Mouse (Mus musculus) CH12.LX (cell line): ENCODE data around the gene Cfap54. TPM values are rescaled to one million over a fixed set of nuclear protein-coding genes. Genes with fewer than 3 reads are reported as not detected.

Experiments used
- DNase-seq: peaks from one replicate; pipeline ENCODE4 v3.0.0-alpha.2; 2013; ENCODE audit errors: extremely low read depth
- H3K27ac ChIP-seq: 2 replicates; pipeline ENCODE4 v1.5.1; 2012; ENCODE audit warnings: low read depth, mild to moderate bottlenecking, control low read depth, moderate library complexity; ENCODE audit not compliant: insufficient read depth
- H3K27me3 ChIP-seq: replicated peaks from 2 replicates; pipeline ENCODE3; 2012; ENCODE audit warnings: inconsistent platforms
- H3K36me3 ChIP-seq, 2 experiments: replicated peaks in 1 of 2; 2 replicates each; pipeline versions ENCODE3 to v1.6.1; 2012; ENCODE audit warnings: inconsistent platforms in 1 of 2, low read length in 1 of 2, mild to moderate bottlenecking in 1 of 2, mixed read lengths in 1 of 2, moderate library complexity in 1 of 2; ENCODE audit not compliant: control insufficient read depth in 1 of 2, insufficient read depth in 1 of 2
- H3K4me1 ChIP-seq, 2 experiments: 2 replicates each; pipeline ENCODE4 v1.6.1; 2012; ENCODE audit warnings: inconsistent platforms in 1 of 2, moderate library complexity in 1 of 2; ENCODE audit not compliant: insufficient read depth in 2 of 2, control insufficient read depth in 1 of 2
- H3K4me2 ChIP-seq: 2 replicates; pipeline ENCODE4 v1.6.1; 2012; ENCODE audit warnings: low read depth, mild to moderate bottlenecking, control low read depth; ENCODE audit not compliant: poor library complexity, insufficient read depth, severe bottlenecking
- H3K4me3 ChIP-seq, 3 experiments: fragments of 150-350 bp in 1 of 3; sonication (generic) in 1 of 3; replicated peaks in 1 of 3; 2 replicates each; pipeline versions ENCODE3 to v1.5.1; 2011 to 2012; ENCODE audit warnings: low read depth in 2 of 3, low read length in 2 of 3, mild to moderate bottlenecking in 2 of 3, moderate library complexity in 2 of 3, control low read depth in 1 of 3, improper control_type of control experiment in 1 of 3, inconsistent platforms in 1 of 3, mixed read lengths in 1 of 3; ENCODE audit not compliant: poor library complexity in 1 of 3
- H3K79me2 ChIP-seq: replicated peaks from 2 replicates; pipeline ENCODE4 v1.6.1; 2012; ENCODE audit warnings: mild to moderate bottlenecking, moderate library complexity; ENCODE audit not compliant: control insufficient read depth, poor library complexity, insufficient read depth, severe bottlenecking; ENCODE audit errors: extremely low read depth
- H3K9ac ChIP-seq: 2 replicates; pipeline ENCODE4 v1.6.1; 2012; ENCODE audit warnings: low read depth, mild to moderate bottlenecking, control low read depth, moderate library complexity; ENCODE audit not compliant: insufficient read depth
- H3K9me3 ChIP-seq: replicated peaks from 2 replicates; pipeline ENCODE3; 2012; ENCODE audit warnings: low read length, inconsistent platforms, mixed read lengths
- CHD1 ChIP-seq: IDR thresholded peaks from 2 replicates; pipeline ENCODE4 v1.6.1; 2012; ENCODE audit warnings: low read depth, low read length, improper control_type of control experiment, inconsistent platforms
- CHD2 ChIP-seq: IDR thresholded peaks from 2 replicates; pipeline ENCODE4 v1.6.1; 2011; ENCODE audit warnings: low read length, improper control_type of control experiment
- CTCF ChIP-seq, 2 experiments: IDR thresholded peaks in 1 of 2; conservative IDR thresholded peaks in 1 of 2; 2 replicates each; pipeline ENCODE4 v1.5.1; 2011 to 2012; ENCODE audit warnings: low read depth in 2 of 2, low read length in 2 of 2, improper control_type of control experiment in 1 of 2, inconsistent platforms in 1 of 2, mild to moderate bottlenecking in 1 of 2, moderate library complexity in 1 of 2
- E2F4 ChIP-seq: IDR thresholded peaks from 2 replicates; pipeline ENCODE4 v1.6.1; 2011; ENCODE audit warnings: low read depth, low read length, improper control_type of control experiment; ENCODE audit not compliant: insufficient replicate concordance
- ELF1 ChIP-seq: IDR thresholded peaks from 2 replicates; pipeline ENCODE4 v1.6.1; 2014; ENCODE audit warnings: low read depth, mild to moderate bottlenecking, inconsistent platforms, low read length, improper control_type of control experiment
- ETS1 ChIP-seq: conservative IDR thresholded peaks from 2 replicates; pipeline ENCODE4 v1.6.1; 2012; ENCODE audit warnings: low read depth, mild to moderate bottlenecking, inconsistent platforms, low read length, improper control_type of control experiment, moderate library complexity
- HCFC1 ChIP-seq: IDR thresholded peaks from 2 replicates; pipeline ENCODE4 v1.6.1; 2012; ENCODE audit warnings: low read depth, mild to moderate bottlenecking, inconsistent platforms, low read length, improper control_type of control experiment
- JUND ChIP-seq: conservative IDR thresholded peaks from 2 replicates; pipeline ENCODE4 v1.6.1; 2011; ENCODE audit warnings: low read depth, low read length, improper control_type of control experiment
- MYC ChIP-seq: IDR thresholded peaks from 2 replicates; pipeline ENCODE4 v1.6.1; 2011; ENCODE audit warnings: low read depth, mild to moderate bottlenecking, improper control_type of control experiment, low read length
- NELFE ChIP-seq: IDR thresholded peaks from 2 replicates; pipeline ENCODE4 v1.6.1; 2011; ENCODE audit warnings: low read depth, low read length, improper control_type of control experiment
- NRF1 ChIP-seq: IDR thresholded peaks from 2 replicates; pipeline ENCODE4 v1.6.1; 2014; ENCODE audit warnings: low read depth, mild to moderate bottlenecking, inconsistent platforms, low read length, improper control_type of control experiment, moderate library complexity
- PAX5 ChIP-seq: IDR thresholded peaks from 2 replicates; pipeline ENCODE4 v1.6.1; 2012; ENCODE audit warnings: low read length, inconsistent platforms, mixed read lengths
- POLR2AphosphoS2 ChIP-seq: IDR thresholded peaks from 2 replicates; pipeline ENCODE4 v1.6.1; 2011; ENCODE audit warnings: low read depth, low read length, improper control_type of control experiment
- RCOR1 ChIP-seq: conservative IDR thresholded peaks from 2 replicates; pipeline ENCODE4 v1.6.1; 2012; ENCODE audit warnings: low read depth, mild to moderate bottlenecking, inconsistent platforms, low read length, improper control_type of control experiment
- TCF12 ChIP-seq: IDR thresholded peaks from 2 replicates; pipeline ENCODE4 v1.6.1; 2014; ENCODE audit warnings: low read depth, mild to moderate bottlenecking, inconsistent platforms, low read length, improper control_type of control experiment
- USF1 ChIP-seq: IDR thresholded peaks from 2 replicates; pipeline ENCODE4 v1.6.1; 2014; ENCODE audit warnings: low read depth, mild to moderate bottlenecking, inconsistent platforms, low read length, improper control_type of control experiment
- USF2 ChIP-seq: conservative IDR thresholded peaks from 2 replicates; pipeline ENCODE4 v1.6.1; 2011; ENCODE audit warnings: low read depth, low read length, improper control_type of control experiment
- ZMIZ1 ChIP-seq: IDR thresholded peaks from 2 replicates; pipeline ENCODE4 v1.6.1; 2012; ENCODE audit warnings: low read depth, mild to moderate bottlenecking, inconsistent platforms, low read length, improper control_type of control experiment
- dilution Hi-C: fragments of 300-500 bp; cut with MboI; formaldehyde crosslinking; loops from 2 replicates; pipeline ENCODE4 v1.14.3; 2020; ENCODE audit warnings: low sequenced_read_pairs; ENCODE audit not compliant: extremely low pct_unique_long_range_greater_than_20kb, extremely low pct_ligation_motif_present
- in situ Hi-C: fragments of 300-500 bp; cut with MboI; formaldehyde crosslinking; loops from 3 replicates; pipeline ENCODE4 v1.14.3; 2019; ENCODE audit warnings: low sequenced_read_pairs, low pct_ligation_motif_present, low pct_unique_long_range_greater_than_20kb, mixed read lengths
- polyA plus RNA-seq: library from polyadenylated mRNA; unstranded; fragments of >175 nt; gene quantifications from 2 replicates; pipeline ENCODE4 v1.2.1, GENCODE M21; 2012; ENCODE audit warnings: low read depth; ENCODE audit not compliant: insufficient read length
- total RNA-seq, 2 experiments: library from RNA; depleted of rRNA; stranded (reverse); fragments of 300-350 nt in 1 of 2; fragments of >200 nt in 1 of 2; gene quantifications; 2 replicates each; pipeline ENCODE4 v1.2.3; 2012 to 2014

Cfap54 gene
- total and polyA plus RNA-seq, 3 experiments = 0.38 to 1.3 (median 1.3) TPM

DNA sequence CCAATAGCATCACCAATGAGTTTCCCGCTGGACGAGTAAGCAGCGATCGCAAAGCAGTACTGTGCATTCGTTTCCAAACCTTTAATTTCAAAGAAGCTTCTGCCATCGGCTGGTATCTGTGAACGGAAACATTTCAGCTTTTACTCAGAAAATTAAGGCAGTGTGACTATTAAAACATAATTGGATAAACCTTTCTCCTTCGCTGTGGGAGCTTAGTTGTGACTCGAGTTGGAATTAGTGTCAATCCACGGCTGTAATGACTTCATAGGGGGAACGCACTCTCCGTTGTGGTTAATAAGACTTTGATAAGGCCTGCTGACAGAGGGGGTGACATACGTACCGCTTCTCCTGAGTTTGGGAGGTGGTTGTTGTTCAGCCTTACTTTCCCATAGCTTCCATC is 70.3 kb downstream of the Cfap54 start:
- no peak for DNase-seq
- peaks cover 3 to 10% of the 10 kb centered on the region in 2 experiments; a peak in 3 of 4 replicates for H3K4me1 ChIP-seq
- in situ Hi-C loops = loop anchor here (25.0 kb wide), 3 partner anchors 324 to 1749 kb away; no protein-coding TSS in a partner anchor
- no peaks in the 10 kb centered on the region for H3K27me3 ChIP-seq
- no peak overlapping the region for H3K9ac ChIP-seq
- H3K9me3 ChIP-seq = no peaks in the 10 kb centered on the region
- H3K27ac ChIP-seq = no peak overlapping the region
- H3K36me3 ChIP-seq = no peaks in the 10 kb centered on the region
- no peak overlapping the region for H3K4me3 ChIP-seq
- H3K79me2 ChIP-seq = no peaks in the 10 kb centered on the region
- H3K4me2 ChIP-seq = no peak overlapping the region
- dilution Hi-C loops = no loop called here
- TF ChIP-seq CHD2 (no peak), CHD1 (no peak), RCOR1 (no peak), NELFE (no peak), MYC (no peak), PAX5 (no peak), ZMIZ1 (no peak), CTCF (conservative IDR thresholded peaks at IDR 0.05 in 1 of 2, IDR thresholded peaks at IDR 0.05 in 1 of 2; ENCODE audit: low read depth in 2 of 2, low read length in 2 of 2) (no peak), USF2 (no peak), ELF1 (no peak), HCFC1 (no peak), USF1 (no peak), NRF1 (no peak)

DNA sequence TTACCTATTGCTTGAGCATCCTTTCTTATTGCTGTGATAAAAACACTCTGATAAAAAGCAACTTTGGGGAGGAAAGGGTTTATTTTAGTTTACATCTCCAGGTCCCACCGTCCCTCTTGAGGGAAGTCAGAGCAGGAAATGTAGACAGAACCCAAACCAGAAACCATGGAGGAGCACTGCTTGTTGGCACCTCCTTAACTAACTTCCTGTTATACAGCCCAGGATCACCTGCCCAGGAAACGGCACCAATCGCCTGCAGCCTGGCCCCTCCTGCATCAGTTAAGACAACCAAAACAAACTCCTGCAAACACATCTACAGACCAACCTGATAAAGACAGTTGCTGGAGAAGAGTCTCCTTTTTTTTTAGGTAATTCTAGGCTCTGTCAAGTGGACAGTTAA is 74.4 kb downstream of the Cfap54 start:
- in situ Hi-C loops (loop anchor here (25.0 kb wide), 3 partner anchors 320 to 1745 kb away; no protein-coding TSS in a partner anchor), dilution Hi-C loops (no loop called here)
- no peak overlapping the region for H3K9ac ChIP-seq

More for the DNA sequence above, 74.4 kb downstream of the Cfap54 start:
- Histone ChIP-seq H3K4me1 (peaks cover 3 to 10% of the 10 kb centered on the region in 2 experiments; a peak in 3 of 4 replicates), H3K79me2 (no peaks in the 10 kb centered on the region), H3K27ac (no peak overlapping the region), H3K36me3 (no peaks in the 10 kb centered on the region), H3K4me3 (no peak overlapping the region), H3K4me2 (peak overlapping the region; percentile 47; the same call in 1 of the 2 replicates), H3K9me3 (no peaks in the 10 kb centered on the region), H3K27me3 (no peaks in the 10 kb centered on the region)
- DNase-seq = peak; percentile 3
- TF ChIP-seq TCF12 (no peak), ETS1 (no peak), ZMIZ1 (no peak), E2F4 (no peak), JUND (no peak), POLR2AphosphoS2 (no peak), MYC (no peak)
